Mouse (Mus musculus) cortical plate, adult 2 months (tissue): ENCODE measurements at regions not wholly inside any gene's neighbourhood (a gene's known extent, or its start where the extent isn't known, plus 50 kb on each side); places are given as distances from the start of the nearest gene placed in this dataset.

Source experiments
- CTCF ChIP-seq: fragments of 200-500 bp; IDR thresholded peaks from 2 replicates; pipeline ENCODE4 v1.5.1; 2011; ENCODE audit warnings: mild to moderate bottlenecking, control low read depth, low read length; ENCODE audit not compliant: insufficient read depth; ENCODE audit errors: extremely low read depth
- POLR2A ChIP-seq: fragments of 200-500 bp; IDR thresholded peaks from 2 replicates; pipeline ENCODE4 v1.6.1; 2011; ENCODE audit warnings: mild to moderate bottlenecking, low read length, control low read depth; ENCODE audit not compliant: insufficient read depth; ENCODE audit errors: extremely low read depth

DNA sequence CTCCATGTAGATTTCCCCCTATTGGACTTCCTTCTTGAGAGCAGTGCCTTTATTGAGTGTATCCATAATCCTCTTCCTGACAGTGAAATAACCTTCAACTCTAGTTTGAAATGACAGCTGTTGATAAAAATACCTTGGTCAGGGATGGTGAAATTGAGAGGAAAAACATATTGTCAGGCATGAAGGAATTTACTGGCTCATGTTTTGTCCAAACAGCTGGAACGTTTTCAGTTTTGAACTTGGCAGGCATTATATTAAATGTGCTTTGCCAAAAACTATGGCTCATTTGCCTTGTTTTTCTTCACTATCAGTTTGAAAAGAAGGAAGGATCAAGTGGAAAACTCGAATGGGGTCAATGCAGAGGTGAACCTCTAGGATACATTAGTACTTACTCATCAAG, 457.7 kb upstream of the Ccdc54 start:
- TF ChIP-seq CTCF = no peak
- no peak for TF ChIP-seq POLR2A
